In genomic region chr5:111244061-111244460, GRCm38 (mm10) we compare ENCODE assay signal across 19 mouse cellular contexts.
DNase-seq lines count a peak whose midpoint lies in the region; ATAC-seq lines count a peak whose summit lies in the region.
"Had no signal": no experiment of that assay in that cellular context is flagged by ENCODE, and none has a peak within 500 bp of the region (broad histone marks: within the 10 kb centered on the region; RNA-seq: fewer than 3 reads in every experiment).

No protein-coding gene starts in this region.

- no peak for ATAC-seq in forebrain, embryonic 14.5 days
- no peak for ATAC-seq in heart, embryonic 13.5 days (ENCODE audit: extremely low read depth, insufficient number of reproducible peaks, low FRiP score, low TSS enrichment)
- no peak for ATAC-seq in hindbrain, embryonic 12.5 days (ENCODE audit: low FRiP score)
- ATAC-seq in hindbrain, embryonic 14.5 days (ENCODE audit: low FRiP score): no peak
- ATAC-seq in embryonic facial prominence, embryonic 13.5 days (ENCODE audit: insufficient number of reproducible peaks, insufficient read depth, low FRiP score, low TSS enrichment, low read depth): no peak
- ATAC-seq: inflammation-experienced regulatory T-cells, adult 6 months had no signal

- H3K27ac ChIP-seq in forebrain, embryonic 10.5 days: peak overlapping the region; percentile 9; the same call in 1 of the 2 replicates
- H3K27ac ChIP-seq in forebrain, embryonic 14.5 days (ENCODE audit: low read depth, low read length): no peak overlapping the region
- H3K27ac ChIP-seq in heart, embryonic 13.5 days (replicated peaks): no peak overlapping the region
- 0 out of 2 replicates have a peak overlapping the region, but pooled peaks have one; percentile 9 for H3K27ac ChIP-seq in hindbrain, embryonic 12.5 days
- no peak overlapping the region for H3K27ac ChIP-seq in hindbrain, embryonic 14.5 days
- peak overlapping the region; percentile 29; the same call in 1 of the 2 replicates for H3K27ac ChIP-seq in embryonic facial prominence, embryonic 13.5 days
- H3K27ac ChIP-seq: liver, embryonic 13.5 days had no signal

- no peaks in the 10 kb centered on the region for H3K9me3 ChIP-seq in forebrain, embryonic 10.5 days
- no peaks in the 10 kb centered on the region for H3K9me3 ChIP-seq in forebrain, embryonic 14.5 days (replicated peaks; ENCODE audit: control insufficient read depth, low read length)
- H3K9me3 ChIP-seq in heart, embryonic 13.5 days: no peaks in the 10 kb centered on the region
- no peaks in the 10 kb centered on the region for H3K9me3 ChIP-seq in hindbrain, embryonic 12.5 days (replicated peaks)
- no peaks in the 10 kb centered on the region for H3K9me3 ChIP-seq in hindbrain, embryonic 14.5 days (ENCODE audit: control insufficient read depth, low read length)
- H3K9me3 ChIP-seq in embryonic facial prominence, embryonic 13.5 days: no peaks in the 10 kb centered on the region
- H3K9me3 ChIP-seq: liver, embryonic 13.5 days; neural tube, embryonic 15.5 days had no signal

- no peaks in the 10 kb centered on the region for H3K27me3 ChIP-seq in forebrain, embryonic 10.5 days (ENCODE audit: poor library complexity, severe bottlenecking)
- no peaks in the 10 kb centered on the region for H3K27me3 ChIP-seq in forebrain, embryonic 14.5 days (replicated peaks; ENCODE audit: control insufficient read depth, insufficient read depth, low read length)
- H3K27me3 ChIP-seq in heart, embryonic 13.5 days (replicated peaks): peaks cover 6% of the 10 kb centered on the region; the same call in 1 of the 2 replicates
- no peaks in the 10 kb centered on the region; the same call in 1 of the 2 replicates for H3K27me3 ChIP-seq in hindbrain, embryonic 12.5 days
- no peaks in the 10 kb centered on the region for H3K27me3 ChIP-seq in hindbrain, embryonic 14.5 days (ENCODE audit: control insufficient read depth, insufficient read depth, low read length)
- H3K27me3 ChIP-seq in embryonic facial prominence, embryonic 13.5 days: no peaks in the 10 kb centered on the region
- H3K27me3 ChIP-seq: liver, embryonic 13.5 days; neural tube, embryonic 15.5 days had no signal

- no peak overlapping the region for H3K9ac ChIP-seq in forebrain, embryonic 14.5 days (ENCODE audit: low read length)
- peak overlapping the region; percentile 33; the same call in 1 of the 2 replicates for H3K9ac ChIP-seq in heart, embryonic 13.5 days
- no peak overlapping the region for H3K9ac ChIP-seq in hindbrain, embryonic 12.5 days
- H3K9ac ChIP-seq in hindbrain, embryonic 14.5 days: no peak overlapping the region
- H3K9ac ChIP-seq in embryonic facial prominence, embryonic 13.5 days: no peak overlapping the region
- H3K9ac ChIP-seq: liver, embryonic 13.5 days; neural tube, embryonic 15.5 days had no signal

- 60% methylated on average over 9 of the region's 9 CpGs for WGBS in forebrain, embryonic 10.5 days
- 76% methylated on average over 9 of the region's 9 CpGs for WGBS in forebrain, embryonic 14.5 days
- 49% methylated on average over 9 of the region's 9 CpGs for WGBS in heart, embryonic 13.5 days
- WGBS in hindbrain, embryonic 12.5 days: 49% methylated on average over 9 of the region's 9 CpGs
- 57% methylated on average over 9 of the region's 9 CpGs for WGBS in hindbrain, embryonic 14.5 days
- WGBS in embryonic facial prominence, embryonic 13.5 days: 30% methylated on average over 9 of the region's 9 CpGs

- no peak for DNase-seq in forebrain, embryonic 10.5 days (ENCODE audit: extremely low spot score, low spot score)
- no peak for DNase-seq in forebrain, embryonic 14.5 days (ENCODE audit: low spot score)
- DNase-seq in heart, adult 8-10 months (ENCODE audit: low spot score): no peak
- DNase-seq in hindbrain, embryonic 14.5 days (ENCODE audit: low spot score): no peak
- DNase-seq in frontal cortex, postnatal 25 days (ENCODE audit: low spot score in 2 of 2): no peak
- DNase-seq: adrenal gland, postnatal 14 days; cerebellum, adult 9-10 months; kidney, adult 18-20 months; layer of hippocampus, adult 9-11 months; liver, embryonic 13.5 days; lung, adult 2 months; lung, postnatal 14 days; thymus, adult 18-20 months; thymus, postnatal 36 days had no signal

- H3K4me1 ChIP-seq in forebrain, embryonic 10.5 days: peaks cover 50% of the 10 kb centered on the region
- no peaks in the 10 kb centered on the region for H3K4me1 ChIP-seq in forebrain, embryonic 14.5 days (ENCODE audit: control insufficient read depth, insufficient read depth, low read length)
- H3K4me1 ChIP-seq in heart, embryonic 13.5 days: peaks cover 49% of the 10 kb centered on the region
- peaks cover 28% of the 10 kb centered on the region for H3K4me1 ChIP-seq in hindbrain, embryonic 12.5 days
- H3K4me1 ChIP-seq in hindbrain, embryonic 14.5 days (replicated peaks; ENCODE audit: control insufficient read depth, insufficient read depth, low read length): peaks cover 12% of the 10 kb centered on the region; the same call in 1 of the 2 replicates
- peaks cover 47% of the 10 kb centered on the region for H3K4me1 ChIP-seq in embryonic facial prominence, embryonic 13.5 days

- 0 out of 2 replicates have a peak, but pooled peaks cover 5% of the 10 kb centered on the region for H3K36me3 ChIP-seq in forebrain, embryonic 10.5 days (replicated peaks)
- H3K36me3 ChIP-seq in forebrain, embryonic 14.5 days (ENCODE audit: control insufficient read depth, insufficient read depth, low read length): peaks cover 12% of the 10 kb centered on the region; the same call in 1 of the 2 replicates
- peaks cover 14% of the 10 kb centered on the region for H3K36me3 ChIP-seq in heart, embryonic 13.5 days
- H3K36me3 ChIP-seq in hindbrain, embryonic 12.5 days: peaks cover 12% of the 10 kb centered on the region; the same call in 1 of the 2 replicates
- H3K36me3 ChIP-seq in hindbrain, embryonic 14.5 days (replicated peaks; ENCODE audit: control insufficient read depth, insufficient read depth): peaks cover 18% of the 10 kb centered on the region; the same call in 1 of the 2 replicates
- peaks cover 25% of the 10 kb centered on the region for H3K36me3 ChIP-seq in embryonic facial prominence, embryonic 13.5 days
- H3K36me3 ChIP-seq: liver, embryonic 13.5 days had no signal

- no peak overlapping the region for H3K4me3 ChIP-seq in forebrain, embryonic 10.5 days
- H3K4me3 ChIP-seq in forebrain, embryonic 14.5 days (ENCODE audit: low read depth, low read length): no peak overlapping the region
- no peak overlapping the region for H3K4me3 ChIP-seq in heart, embryonic 13.5 days
- H3K4me3 ChIP-seq in hindbrain, embryonic 12.5 days: no peak overlapping the region
- no peak overlapping the region for H3K4me3 ChIP-seq in hindbrain, embryonic 14.5 days (replicated peaks; ENCODE audit: low read length)
- no peak overlapping the region for H3K4me3 ChIP-seq in embryonic facial prominence, embryonic 13.5 days
- H3K4me3 ChIP-seq: liver, embryonic 13.5 days; neural tube, embryonic 15.5 days had no signal

- H3K4me2 ChIP-seq in forebrain, embryonic 14.5 days (ENCODE audit: low read length): no peak overlapping the region
- H3K4me2 ChIP-seq in heart, embryonic 13.5 days: no peak overlapping the region
- H3K4me2 ChIP-seq in hindbrain, embryonic 12.5 days (replicated peaks): no peak overlapping the region
- no peak overlapping the region for H3K4me2 ChIP-seq in hindbrain, embryonic 14.5 days (replicated peaks)
- no peak overlapping the region for H3K4me2 ChIP-seq in embryonic facial prominence, embryonic 13.5 days
- H3K4me2 ChIP-seq: liver, embryonic 13.5 days; neural tube, embryonic 15.5 days had no signal

Comparison
In these comparisons a context has a peak if more than half of its experiments do, and no peak if none do; other contexts are left out.
1. H3K27ac ChIP-seq: peak in forebrain, embryonic 10.5 days (single experiment), hindbrain, embryonic 12.5 days (single experiment) and embryonic facial prominence, embryonic 13.5 days (single experiment); none in forebrain, embryonic 14.5 days (single experiment), heart, embryonic 13.5 days (single experiment) and hindbrain, embryonic 14.5 days (single experiment).